Mouse (Mus musculus) G1E (cell line): ENCODE measurements at regions not wholly inside any gene's neighbourhood (a gene's known extent, or its start where the extent isn't known, plus 50 kb on each side); places are given as distances from the start of the nearest gene placed in this dataset.

ENCODE experiments used
- CTCF ChIP-seq: IDR thresholded peaks from 2 replicates; pipeline ENCODE4 v1.5.1; 2012; ENCODE audit warnings: low read depth, low read length, inconsistent platforms, mixed read lengths
- GATA1 ChIP-seq: IDR thresholded peaks from 2 replicates; pipeline ENCODE4 v1.6.1; 2012; ENCODE audit warnings: borderline replicate concordance, low read length, inconsistent platforms, mixed read lengths
- POLR2AphosphoS5 ChIP-seq: IDR thresholded peaks from 2 replicates; pipeline ENCODE4 v1.6.1; 2012; ENCODE audit warnings: low read depth, low read length, inconsistent platforms; ENCODE audit not compliant: insufficient replicate concordance

- TF ChIP-seq CTCF (no peak), GATA1 (no peak), POLR2AphosphoS5 (no peak)
These were observed 294.4 kb upstream of the Prkd1 start for GRCm38 (mm10) chr12:50943340-50943739.
